Mouse (Mus musculus) stomach, postnatal 0 days (tissue): ENCODE results near the gene Carm1.

ENCODE experiments used
- CTCF ChIP-seq: IDR thresholded peaks from 2 replicates; pipeline ENCODE4 v1.5.1; 2016; ENCODE audit warnings: antibody characterized with exemption, low read depth, mild to moderate bottlenecking, moderate library complexity
- EP300 ChIP-seq: optimal IDR thresholded peaks from 2 replicates; pipeline ENCODE3; 2016; ENCODE audit warnings: antibody characterized with exemption

- no peak for TF ChIP-seq CTCF
- no peak for TF ChIP-seq EP300
These were observed 12.5 kb downstream of the Carm1 start for GRCm38 (mm10) chr9:21559151-21559550.
